Mouse (Mus musculus): ENCODE results near the gene Lrrc7. TPM values are rescaled to one million over a fixed set of nuclear protein-coding genes. Genes with fewer than 3 reads are reported as not detected.
A peak's percentile ranks its signal among the peaks of the same experiment; 100 is the strongest.

Gene Lrrc7
- not detected in 2 replicates for total RNA-seq (2012; rRNA removed)

DNA sequence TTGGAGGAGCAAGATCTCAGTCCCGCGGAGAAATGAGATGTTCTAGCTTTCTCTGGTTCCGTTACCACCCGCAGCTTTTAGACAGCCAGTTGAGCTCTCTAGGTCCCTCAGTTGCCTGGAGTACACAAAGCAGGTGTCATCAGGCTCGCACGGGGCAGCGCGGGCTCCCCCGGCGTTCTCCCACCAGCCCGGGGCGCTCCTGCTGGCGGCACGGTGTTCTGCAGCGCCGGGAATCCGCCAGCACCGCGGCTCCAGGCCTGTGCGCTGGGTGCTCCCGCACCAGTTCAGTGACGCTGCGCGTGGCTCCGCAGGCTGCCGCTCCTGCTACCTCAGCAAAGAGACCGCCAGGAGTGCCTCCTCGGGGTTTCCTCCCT lies at the start of gene Lrrc7:
Gene Lrrc7 (minus strand): TSS at position 235 of the 374 bp plus-strand sequence.
- H3K9me3 ChIP-seq (ENCODE audit: control insufficient read depth, insufficient read depth, low read depth, low read length): no peaks in the 10 kb centered on the region
- H3K9ac ChIP-seq (ENCODE audit: insufficient read depth, low read depth, low read length, poor library complexity, severe bottlenecking): peak within 1 kb of the TSS; percentile 70
- in situ Hi-C loops (cut with MboI; ENCODE audit: low sequenced_read_pairs in 2 of 2, unreplicated experiment in 2 of 2): no loop called here
- peak; percentile 51 for DNase-seq (ENCODE audit: low read depth, low spot score)
- TF ChIP-seq HCFC1 (IDR thresholded peaks at IDR 0.05; ENCODE audit: borderline replicate concordance, insufficient read depth, low read length): no peak
- no peak for TF ChIP-seq CHD2 (IDR thresholded peaks at IDR 0.05; ENCODE audit: low read depth, low read length)
- no peak for TF ChIP-seq ZC3H11A (IDR thresholded peaks at IDR 0.05; ENCODE audit: borderline replicate concordance, low read depth, low read length)
- H3K27ac ChIP-seq (ENCODE audit: insufficient read depth, low read depth, low read length, poor library complexity, severe bottlenecking): no peak within 1 kb of the TSS
- no peaks in the 10 kb centered on the region for H3K36me3 ChIP-seq (ENCODE audit: control insufficient read depth, insufficient read depth, low read length, poor library complexity, severe bottlenecking)
- H3K4me3 ChIP-seq (ENCODE audit: insufficient read depth in 1 of 2, low read depth in 1 of 2, low read length in 2 of 2, poor library complexity in 1 of 2, severe bottlenecking in 1 of 2): peak within 1 kb of the TSS; percentile 68 to 82
- peaks cover 0 to 5% of the 10 kb centered on the region in 2 experiments; a peak in 1 of 4 replicates for H3K4me1 ChIP-seq (ENCODE audit: control insufficient read depth in 2 of 2, insufficient read depth in 2 of 2, low read length in 2 of 2, poor library complexity in 1 of 2)

GRCm38 (mm10) chr3:158607065-158607464 lies 45.0 kb upstream of the Lrrc7 start:
- no peak for DNase-seq (ENCODE audit: low read depth, low spot score)
- Histone ChIP-seq H3K9me3 (ENCODE audit: control insufficient read depth, insufficient read depth, low read depth, low read length) (no peaks in the 10 kb centered on the region), H3K4me3 (ENCODE audit: insufficient read depth in 1 of 2, low read depth in 1 of 2, low read length in 2 of 2, poor library complexity in 1 of 2, severe bottlenecking in 1 of 2) (no peak overlapping the region), H3K4me1 (ENCODE audit: control insufficient read depth in 2 of 2, insufficient read depth in 2 of 2, low read length in 2 of 2, poor library complexity in 1 of 2) (no peaks in the 10 kb centered on the region), H3K27ac (ENCODE audit: insufficient read depth, low read depth, low read length, poor library complexity, severe bottlenecking) (no peak overlapping the region), H3K36me3 (ENCODE audit: control insufficient read depth, insufficient read depth, low read length, poor library complexity, severe bottlenecking) (no peaks in the 10 kb centered on the region), H3K9ac (ENCODE audit: insufficient read depth, low read depth, low read length, poor library complexity, severe bottlenecking) (no peak overlapping the region)
- in situ Hi-C loops (cut with MboI; ENCODE audit: low sequenced_read_pairs in 2 of 2, unreplicated experiment in 2 of 2): no loop called here
- TF ChIP-seq ZNF384 (IDR thresholded peaks at IDR 0.05; ENCODE audit: low read depth, low read length): no peak
- TF ChIP-seq ZC3H11A (IDR thresholded peaks at IDR 0.05; ENCODE audit: borderline replicate concordance, low read depth, low read length): no peak
- no peak for TF ChIP-seq HCFC1 (IDR thresholded peaks at IDR 0.05; ENCODE audit: borderline replicate concordance, insufficient read depth, low read length)
- no peak for TF ChIP-seq MAFK (IDR thresholded peaks at IDR 0.05; ENCODE audit: insufficient read depth, low read depth, low read length)
- no peak for TF ChIP-seq CHD2 (IDR thresholded peaks at IDR 0.05; ENCODE audit: low read depth, low read length)

DNA sequence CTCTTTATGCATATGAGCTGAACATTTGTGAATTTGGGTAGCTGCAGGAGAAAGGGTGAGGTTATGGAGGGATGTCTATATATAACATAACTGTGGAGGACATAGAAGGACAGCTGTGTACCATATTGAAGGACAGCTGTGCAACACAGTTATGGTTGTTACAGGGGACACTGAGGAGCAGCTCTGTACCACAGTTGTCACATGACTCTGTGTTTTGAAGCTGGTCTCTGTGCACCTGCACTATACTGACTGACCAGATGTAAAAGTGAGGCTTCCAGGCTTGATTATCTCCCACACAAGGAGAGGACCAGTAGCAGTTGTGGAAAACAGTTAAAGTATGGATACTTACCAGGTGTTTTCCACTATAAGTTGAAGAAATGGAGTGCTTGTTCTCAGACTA lies 43.3 kb upstream of the Lrrc7 start:
- H3K9ac ChIP-seq (ENCODE audit: insufficient read depth, low read depth, low read length, poor library complexity, severe bottlenecking): no peak overlapping the region
- no peak overlapping the region for H3K4me3 ChIP-seq (ENCODE audit: insufficient read depth in 1 of 2, low read depth in 1 of 2, low read length in 2 of 2, poor library complexity in 1 of 2, severe bottlenecking in 1 of 2)
- no peaks in the 10 kb centered on the region for H3K9me3 ChIP-seq (ENCODE audit: control insufficient read depth, insufficient read depth, low read depth, low read length)
- DNase-seq (ENCODE audit: low read depth, low spot score): no peak
- in situ Hi-C loops (cut with MboI; ENCODE audit: low sequenced_read_pairs in 2 of 2, unreplicated experiment in 2 of 2): no loop called here
- no peaks in the 10 kb centered on the region for H3K4me1 ChIP-seq (ENCODE audit: control insufficient read depth in 2 of 2, insufficient read depth in 2 of 2, low read length in 2 of 2, poor library complexity in 1 of 2)
- no peak for TF ChIP-seq MAFK (IDR thresholded peaks at IDR 0.05; ENCODE audit: insufficient read depth, low read depth, low read length)
- TF ChIP-seq HCFC1 (IDR thresholded peaks at IDR 0.05; ENCODE audit: borderline replicate concordance, insufficient read depth, low read length): no peak
- no peak for TF ChIP-seq ZC3H11A (IDR thresholded peaks at IDR 0.05; ENCODE audit: borderline replicate concordance, low read depth, low read length)
- no peak for TF ChIP-seq CHD2 (IDR thresholded peaks at IDR 0.05; ENCODE audit: low read depth, low read length)
- TF ChIP-seq ZNF384 (IDR thresholded peaks at IDR 0.05; ENCODE audit: low read depth, low read length): no peak
- no peaks in the 10 kb centered on the region for H3K36me3 ChIP-seq (ENCODE audit: control insufficient read depth, insufficient read depth, low read length, poor library complexity, severe bottlenecking)
- no peak overlapping the region for H3K27ac ChIP-seq (ENCODE audit: insufficient read depth, low read depth, low read length, poor library complexity, severe bottlenecking)

GRCm38 (mm10) chr3:158561256-158561986 lies 600 bp downstream of the Lrrc7 start:
- Histone ChIP-seq H3K36me3 (ENCODE audit: control insufficient read depth, insufficient read depth, low read length, poor library complexity, severe bottlenecking) (no peaks in the 10 kb centered on the region), H3K9ac (ENCODE audit: insufficient read depth, low read depth, low read length, poor library complexity, severe bottlenecking) (peak overlapping the region; percentile 70), H3K4me1 (ENCODE audit: control insufficient read depth in 2 of 2, insufficient read depth in 2 of 2, low read length in 2 of 2, poor library complexity in 1 of 2) (peaks cover 0 to 5% of the 10 kb centered on the region in 2 experiments; a peak in 1 of 4 replicates), H3K4me3 (ENCODE audit: insufficient read depth in 1 of 2, low read depth in 1 of 2, low read length in 2 of 2, poor library complexity in 1 of 2, severe bottlenecking in 1 of 2) (peak overlapping the region; percentile 68 to 82), H3K27ac (ENCODE audit: insufficient read depth, low read depth, low read length, poor library complexity, severe bottlenecking) (no peak overlapping the region), H3K9me3 (ENCODE audit: control insufficient read depth, insufficient read depth, low read depth, low read length) (no peaks in the 10 kb centered on the region)
- in situ Hi-C loops (cut with MboI; ENCODE audit: low sequenced_read_pairs in 2 of 2, unreplicated experiment in 2 of 2): no loop called here
- DNase-seq (ENCODE audit: low read depth, low spot score): peak; percentile 29
- TF ChIP-seq CHD2 (IDR thresholded peaks at IDR 0.05; ENCODE audit: low read depth, low read length) (no peak), ZNF384 (IDR thresholded peaks at IDR 0.05; ENCODE audit: low read depth, low read length) (no peak), HCFC1 (IDR thresholded peaks at IDR 0.05; ENCODE audit: borderline replicate concordance, insufficient read depth, low read length) (no peak)
